Mouse (Mus musculus) megakaryocyte, embryonic 14.5 days (primary cell): Measurements from ENCODE around the gene Gm45837.

Source experiments
- FLI1 ChIP-seq: IDR thresholded peaks from 2 replicates; pipeline ENCODE4 v1.6.1; 2012; ENCODE audit warnings: low read length, inconsistent platforms, mixed read lengths
- GATA1 ChIP-seq: IDR thresholded peaks from 3 replicates; pipeline ENCODE4 v1.6.1; 2012; ENCODE audit warnings: mixed read lengths, low read length, inconsistent platforms, borderline replicate concordance

GRCm38 (mm10) chr7:101476028-101476427, 65.3 kb downstream of the Gm45837 start:
- TF ChIP-seq GATA1: no peak
- TF ChIP-seq FLI1: no peak
